Mouse (Mus musculus): ENCODE data around the gene Car14.

DNA sequence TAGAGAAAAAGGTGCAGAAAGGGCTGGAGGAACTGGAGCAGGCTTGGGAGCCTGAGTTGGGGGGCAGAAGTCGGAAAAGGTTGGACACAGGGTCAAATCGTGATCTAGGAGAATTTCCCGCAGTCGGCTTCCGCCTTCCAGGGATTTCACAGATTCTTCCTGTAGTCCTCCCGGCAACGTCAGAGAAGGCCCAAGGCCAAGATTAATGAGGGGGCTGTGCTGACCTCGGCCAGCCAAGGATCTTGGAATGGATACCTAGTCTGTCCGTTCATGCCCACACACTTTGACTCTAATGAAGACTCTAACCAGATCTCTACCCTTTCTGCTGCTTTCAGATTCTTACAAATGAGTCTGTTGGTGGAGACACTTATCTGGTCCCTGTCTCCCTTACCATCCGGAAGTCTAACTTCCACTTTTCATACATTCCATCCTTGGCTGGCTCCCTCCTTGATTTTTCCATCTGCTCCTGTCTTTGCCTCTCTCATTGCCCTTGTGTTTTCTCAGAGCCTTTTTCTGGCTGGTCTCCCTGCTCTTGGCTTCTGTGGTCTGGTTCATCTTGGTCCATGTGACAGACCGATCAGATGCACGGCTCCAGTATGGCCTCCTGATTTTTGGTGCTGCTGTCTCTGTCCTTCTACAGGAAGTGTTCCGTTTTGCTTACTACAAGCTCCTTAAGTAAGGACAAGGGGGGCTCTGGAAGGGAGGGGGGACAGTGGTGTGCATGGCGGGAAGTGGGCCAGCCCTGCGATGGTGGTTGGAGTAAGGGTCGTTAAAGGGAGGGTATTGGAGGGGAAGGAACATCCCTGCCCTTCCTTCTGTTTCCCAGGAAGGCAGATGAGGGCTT lies 10.0 kb downstream of the Car14 start:
- TF ChIP-seq CTCF (IDR thresholded peaks at IDR 0.05; ENCODE audit: extremely low read depth, insufficient read length, insufficient replicate concordance, low read depth, low read length) (no peak), POLR2A (IDR thresholded peaks at IDR 0.05; ENCODE audit: low read depth, low read length) (no peak)

All from small intestine, adult 2 months (tissue).